Mouse (Mus musculus) stomach, embryonic 16.5 days (tissue): Measurements from ENCODE around the gene Gm14632. TPM values are rescaled to one million over a fixed set of nuclear protein-coding genes. Genes with fewer than 3 reads are reported as not detected.
"Not testable (repeated sequence)": the region's sequence is repeated elsewhere in the genome, so short reads cannot be mapped to it uniquely, and the experiment has no call there.

Experiments used
- ATAC-seq: fragments of 200-750 bp; cut with Nextera tagmentation; 2 replicates; pipeline ENCODE4 v1.8.0; 2017; ENCODE audit warnings: moderate number of reproducible peaks, moderate TSS enrichment; ENCODE audit not compliant: insufficient read depth, low FRiP score
- H3K27ac ChIP-seq: fragments of 300-500 bp; sonication (generic); 2 replicates; pipeline ENCODE4 v1.5.1; 2014; ENCODE audit warnings: low read length
- H3K27me3 ChIP-seq: fragments of 300-500 bp; sonication (generic); 2 replicates; pipeline ENCODE4 v1.6.1; 2014; ENCODE audit warnings: low read length, control low read depth, mixed read lengths; ENCODE audit not compliant: control insufficient read depth, insufficient read depth
- H3K36me3 ChIP-seq: fragments of 300-500 bp; sonication (generic); 2 replicates; pipeline ENCODE4 v1.6.1; 2014; ENCODE audit warnings: low read length; ENCODE audit not compliant: control insufficient read depth, insufficient read depth
- H3K4me1 ChIP-seq: fragments of 300-500 bp; sonication (generic); 2 replicates; pipeline ENCODE4 v1.6.1; 2014; ENCODE audit warnings: low read length, control low read depth, mixed read lengths; ENCODE audit not compliant: control insufficient read depth, insufficient read depth
- H3K4me2 ChIP-seq: fragments of 300-500 bp; sonication (generic); 2 replicates; pipeline ENCODE4 v1.6.1; 2014; ENCODE audit warnings: low read depth, low read length, mixed read lengths
- H3K4me3 ChIP-seq: fragments of 300-500 bp; sonication (generic); replicated peaks from 2 replicates; pipeline ENCODE4 v1.5.1; 2014; ENCODE audit warnings: mild to moderate bottlenecking, low read length
- H3K9ac ChIP-seq: fragments of 300-500 bp; sonication (generic); 2 replicates; pipeline ENCODE4 v1.6.1; 2014; ENCODE audit warnings: low read length
- H3K9me3 ChIP-seq: fragments of 300-500 bp; sonication (generic); replicated peaks from 2 replicates; pipeline ENCODE4 v1.6.1; 2016; ENCODE audit warnings: low read length, control low read depth; ENCODE audit not compliant: control insufficient read depth
- WGBS: fragments of 180-500 bp; shearing (Covaris S2); extraction: QIAGEN DNeasy Blood & Tissue Kit; methylation state at CpG from one replicate; pipeline ENCODE4 v1.1.7; 2014; 5-methylcytosine and 5-hydroxymethylcytosine counted together
- polyA plus RNA-seq: library from polyadenylated mRNA; unstranded; fragments of >200 nt; fragmentation: Nextera tagmentation; extraction: Ambion mirVana; gene quantifications from 2 replicates; pipeline ENCODE4 v1.2.1, GENCODE M21; 2015

Gm14632 gene
- polyA plus RNA-seq, result not detected in 2 replicates

GRCm38 (mm10) chrX:30329472-30329871 is at the start of gene Gm14632:
Gm14632 (plus strand) TSS chrX:30329772.
- not testable (repeated sequence) for H3K4me1 ChIP-seq, H3K9ac ChIP-seq, ATAC-seq, H3K4me3 ChIP-seq, H3K9me3 ChIP-seq, H3K27me3 ChIP-seq, H3K27ac ChIP-seq, H3K4me2 ChIP-seq, H3K36me3 ChIP-seq
- WGBS, result 87% methylated on average over 4 of the region's 7 CpGs
